Mouse (Mus musculus) heart, adult 8-10 months (tissue): ENCODE data around the gene Kptn. TPM values are rescaled to one million over a fixed set of nuclear protein-coding genes. Genes with fewer than 3 reads are reported as not detected.

Experiments used
- DNase-seq: peaks from one replicate; pipeline ENCODE4 v3.0.0; 2022; ENCODE audit warnings: low spot score
- total RNA-seq, 4 experiments: library from RNA; stranded (reverse); gene quantifications; 2 replicates each; pipeline ENCODE4 v1.2.4; 2022

The Kptn gene
- total RNA-seq, 4 experiments from 2014 or later = 20.1 to 25.7 (median 23.5) TPM

DNA sequence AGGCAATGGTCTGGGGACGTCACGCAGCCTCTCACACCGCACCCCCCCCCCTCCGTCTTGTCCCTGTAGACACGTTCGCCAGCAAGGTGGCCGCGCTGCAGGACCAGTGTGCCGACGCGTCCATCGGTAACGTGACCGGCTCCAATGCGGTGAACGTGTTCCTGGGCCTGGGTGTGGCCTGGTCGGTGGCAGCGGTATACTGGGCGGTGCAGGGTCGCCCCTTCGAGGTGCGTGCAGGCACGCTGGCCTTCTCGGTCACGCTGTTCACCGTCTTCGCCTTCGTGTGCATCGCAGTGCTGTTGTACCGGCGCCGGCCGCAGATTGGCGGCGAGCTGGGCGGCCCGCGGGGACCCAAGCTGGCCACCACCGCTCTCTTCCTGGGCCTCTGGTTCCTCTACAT, 39.0 kb downstream of the Kptn start:
- DNase-seq = no peak

DNA sequence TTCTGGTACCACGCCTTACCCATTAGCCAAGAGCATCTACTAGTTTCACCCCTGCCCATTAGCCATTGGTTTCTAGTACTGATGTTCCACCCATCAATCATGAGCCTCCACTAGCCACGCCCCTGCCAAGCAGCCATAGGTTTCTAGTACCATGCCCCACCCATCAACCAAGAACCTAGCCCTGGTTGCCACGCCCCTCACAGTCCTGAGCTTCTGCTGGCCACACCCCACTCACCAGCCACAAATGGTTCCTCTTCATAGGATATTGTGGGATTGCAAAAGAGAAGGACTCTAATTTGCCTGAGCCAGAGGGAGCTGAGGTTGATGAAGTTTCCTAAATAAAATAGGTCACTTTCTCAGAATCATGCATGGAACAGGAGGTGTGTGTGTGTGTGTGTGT, 41.0 kb downstream of the Kptn start:
- no peak for DNase-seq

DNA sequence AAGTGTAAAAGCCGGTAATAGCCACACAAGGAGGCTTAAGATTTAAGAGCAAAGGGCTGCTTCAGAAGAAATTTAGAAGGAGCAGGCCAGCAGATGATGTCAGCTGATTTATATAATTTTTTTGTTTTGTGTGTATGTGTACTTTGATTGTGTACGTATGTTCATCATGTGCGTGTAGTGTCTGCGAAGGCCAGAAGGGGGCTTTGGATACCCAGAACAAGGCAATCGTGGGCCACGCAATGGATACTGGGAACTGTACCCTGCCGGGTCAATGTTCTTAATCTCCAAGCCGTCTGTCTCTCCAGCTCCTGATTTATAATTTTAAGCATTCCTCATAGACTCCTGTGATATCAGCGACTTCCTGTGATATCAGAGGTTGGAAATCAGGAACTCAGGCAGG, 41.6 kb downstream of the Kptn start:
- no peak for DNase-seq

DNA sequence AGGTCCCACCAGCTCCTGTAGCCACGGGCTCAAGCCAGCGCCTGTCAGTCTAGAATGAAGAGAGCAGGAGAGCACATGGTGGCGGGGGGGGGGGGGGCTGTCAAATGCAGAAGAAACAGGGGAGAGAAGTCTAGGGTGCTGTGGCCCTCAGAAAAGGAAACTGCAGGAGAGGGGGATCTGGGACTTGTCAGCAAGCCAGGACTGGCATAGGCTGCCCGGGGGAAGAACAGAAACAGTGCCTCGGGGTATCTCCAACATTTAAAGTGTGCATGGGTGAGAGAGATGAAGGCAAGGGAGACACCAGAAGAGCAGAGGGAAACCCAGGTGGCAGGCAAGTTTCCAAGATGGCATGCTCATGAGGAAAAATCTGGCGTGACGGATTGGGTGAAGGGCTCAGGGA, 42.3 kb downstream of the Kptn start:
- no peak for DNase-seq

DNA sequence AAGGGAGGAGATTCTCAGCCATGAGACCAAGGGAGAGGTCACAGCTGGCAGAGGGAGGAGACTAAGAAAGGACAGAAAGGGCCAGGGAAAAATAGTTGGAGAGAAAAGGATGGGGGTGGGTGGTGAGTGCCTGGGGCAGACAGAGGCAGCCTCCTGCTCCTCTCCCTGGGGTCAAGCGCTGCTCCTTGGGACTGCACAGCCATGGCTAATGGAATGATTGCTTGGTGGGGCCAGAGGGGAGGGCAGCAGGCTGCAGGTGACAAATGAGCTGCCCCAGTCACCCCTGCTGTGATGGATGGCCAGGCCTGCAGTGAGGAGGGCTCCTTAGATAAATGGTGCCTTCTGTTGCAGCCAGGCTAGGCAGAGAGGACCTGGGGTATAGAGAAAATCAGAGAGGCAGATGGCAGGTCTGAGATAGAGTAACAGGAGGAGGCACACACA, 52.5 kb downstream of the Kptn start:
- DNase-seq = no peak

DNA sequence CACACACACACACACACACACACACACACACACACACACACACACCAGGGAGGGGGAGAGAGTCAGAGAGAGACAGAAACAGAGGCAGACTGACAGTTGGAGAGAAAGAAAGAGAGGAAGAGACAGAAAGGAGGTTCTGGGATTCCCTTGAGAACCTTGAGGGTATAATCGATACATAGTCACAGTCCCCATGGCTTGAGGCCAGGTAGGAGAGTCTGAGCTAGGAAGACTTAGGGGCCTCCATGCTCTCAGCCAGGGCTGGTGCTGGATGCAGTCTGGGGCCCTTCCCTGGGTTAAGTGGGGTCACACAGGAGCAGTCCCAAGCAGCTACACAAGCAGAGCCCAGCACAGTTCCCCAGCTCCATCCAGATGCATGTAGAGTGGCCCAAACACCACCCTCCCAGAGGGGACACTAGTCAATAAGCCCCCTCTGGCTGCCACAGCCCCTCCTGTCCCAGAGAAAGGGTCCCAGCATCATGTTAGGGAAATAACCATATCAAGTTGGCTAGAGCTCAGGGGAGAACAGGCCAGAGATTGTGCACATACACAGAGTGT, 53.0 kb downstream of the Kptn start:
- no peak for DNase-seq

DNA sequence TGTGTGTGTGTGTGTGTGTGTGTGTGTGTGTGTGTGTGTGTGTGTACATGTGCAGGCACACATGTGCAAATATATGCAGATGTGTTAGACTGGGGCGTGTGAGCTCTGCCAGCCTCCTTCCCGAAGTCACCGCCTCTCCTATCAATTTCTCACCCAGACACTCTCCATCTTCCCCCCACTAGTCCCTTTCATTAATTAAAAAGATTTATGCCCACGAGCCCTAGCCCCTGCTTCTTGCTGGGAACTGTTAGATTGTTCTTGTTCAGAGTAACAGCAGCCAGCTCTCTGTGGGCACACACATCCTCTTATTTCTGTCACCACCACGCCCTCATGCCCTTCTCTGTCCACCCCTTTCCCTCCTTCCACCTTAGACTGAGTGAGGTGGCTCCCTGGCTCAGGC, 53.5 kb downstream of the Kptn start:
- DNase-seq = no peak

DNA sequence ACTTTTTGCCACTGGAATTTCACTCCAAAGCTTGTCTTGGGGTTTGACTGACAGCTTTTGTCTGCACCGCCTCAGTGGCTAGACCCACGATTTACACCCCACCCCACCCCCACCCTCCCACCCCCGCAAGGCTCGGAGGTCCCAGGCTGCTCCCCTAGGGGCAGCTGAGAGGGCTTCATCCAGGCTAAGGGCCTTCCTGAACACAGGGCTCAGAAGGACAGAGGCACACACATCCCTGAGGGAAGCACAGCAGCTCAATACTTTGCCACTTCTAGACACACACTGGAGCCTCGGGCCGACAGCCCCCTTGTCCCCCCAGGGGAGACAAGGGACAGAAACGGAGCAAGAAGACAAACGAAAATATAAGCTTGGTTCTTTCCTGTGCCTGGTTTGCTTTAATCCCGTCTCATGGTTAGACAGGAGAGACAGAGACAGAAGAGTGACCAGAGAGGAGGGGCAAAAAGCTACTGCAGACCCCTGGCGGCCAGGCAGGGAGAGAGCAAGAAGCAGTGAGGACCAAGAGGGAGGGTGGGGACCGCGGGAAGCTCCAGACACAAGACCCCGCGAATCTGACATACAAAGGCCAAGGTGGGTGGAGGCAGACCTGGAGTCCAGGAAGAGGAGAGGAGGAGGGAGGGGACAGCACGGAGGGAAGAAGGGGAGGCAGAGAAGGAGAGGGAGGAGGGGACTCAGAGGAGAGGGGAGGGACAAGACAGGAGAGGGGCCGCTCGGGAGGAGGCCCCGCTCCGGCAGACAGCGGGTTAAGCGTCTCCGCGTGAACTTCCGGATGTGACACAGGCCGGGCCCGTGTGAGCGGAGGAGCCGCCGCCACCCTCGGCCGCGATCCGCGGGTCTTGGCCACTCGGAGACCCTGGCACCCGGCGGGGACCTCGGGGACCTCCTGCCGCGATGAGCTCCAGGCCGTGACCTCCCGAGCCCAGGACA, 55.2 kb downstream of the Kptn start, which contains the start of gene Meis3:
Meis3 (plus strand) TSS at position 494 of the 945 bp plus-strand sequence.
- DNase-seq = peak; percentile 25

DNA sequence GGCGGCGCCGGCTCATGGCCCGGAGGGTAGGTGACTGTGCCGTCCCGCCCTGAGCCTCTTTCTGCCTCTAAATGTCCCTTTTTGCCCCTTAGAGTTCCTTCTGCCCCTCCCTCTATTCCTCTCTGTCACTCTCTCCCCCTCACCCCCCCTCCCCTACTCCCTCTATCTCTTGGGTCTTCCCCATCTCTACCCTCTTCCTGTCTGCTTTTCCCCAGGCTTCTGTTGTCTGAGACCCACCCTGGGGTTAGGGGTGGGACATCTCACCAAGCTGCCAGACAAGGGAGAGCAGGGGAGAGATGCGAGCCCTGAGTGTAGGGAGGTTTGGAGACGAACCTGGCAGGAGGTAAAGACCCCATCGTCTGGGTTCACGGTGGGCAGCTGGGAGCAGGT, 55.8 kb downstream of the Kptn start:
- no peak for DNase-seq

Other genes starting within 250 kb of the Kptn start
- not detected for gene Crx, start 239.9 kb upstream of the Kptn start, total RNA-seq
- gene Crxos, start 237.3 kb upstream of the Kptn start, total RNA-seq = not detected
- 100 to 1,000 TPM; 183 to 219 (median 204) TPM for gene Selenow, start 197.5 kb upstream of the Kptn start, total RNA-seq
- 100 to 1,000 TPM; 121 to 147 (median 136) TPM for gene Nop53, start 173.8 kb upstream of the Kptn start, total RNA-seq
- gene Ehd2, start 152.3 kb upstream of the Kptn start, total RNA-seq = 10 to 100 TPM; 54.4 to 95.0 (median 82.9) TPM
- gene Bicra, start 72.0 kb upstream of the Kptn start, total RNA-seq = 1 to 10 TPM; 5.7 to 8.6 (median 7.7) TPM
- not detected for gene Zfp541, start 58.1 kb upstream of the Kptn start, total RNA-seq
- 100 to 1,000 TPM in 1 of 4 experiments, 10 to 100 TPM in 3; 76.5 to 101 (median 84.9) TPM for gene Napa, start 21.4 kb upstream of the Kptn start, total RNA-seq
- gene Slc8a2, start 9.9 kb downstream of the Kptn start, total RNA-seq = under 1 TPM; 0.66 to 0.84 (median 0.70) TPM
- 1 to 10 TPM; 4.7 to 6.1 (median 5.2) TPM for gene Meis3, start 55.2 kb downstream of the Kptn start, total RNA-seq
- gene Dhx34, start 102.1 kb downstream of the Kptn start, total RNA-seq = 1 to 10 TPM; 6.6 to 9.5 (median 8.0) TPM
- 1 to 10 TPM; 1.0 to 1.4 (median 1.2) TPM for gene C5ar2, start 124.3 kb downstream of the Kptn start, total RNA-seq
- gene C5ar1, start 139.6 kb downstream of the Kptn start, total RNA-seq = 1 to 10 TPM; 4.1 to 5.5 (median 5.1) TPM
- gene Inafm1, start 153.7 kb downstream of the Kptn start, total RNA-seq = 10 to 100 TPM; 12.3 to 18.1 (median 14.4) TPM
- 10 to 100 TPM; 33.2 to 48.1 (median 38.1) TPM for gene Ccdc9, start 166.9 kb downstream of the Kptn start, total RNA-seq
- 1 to 10 TPM; 2.8 to 5.1 (median 4.4) TPM for gene Bbc3, start 188.5 kb downstream of the Kptn start, total RNA-seq